In the genomic region with DNA sequence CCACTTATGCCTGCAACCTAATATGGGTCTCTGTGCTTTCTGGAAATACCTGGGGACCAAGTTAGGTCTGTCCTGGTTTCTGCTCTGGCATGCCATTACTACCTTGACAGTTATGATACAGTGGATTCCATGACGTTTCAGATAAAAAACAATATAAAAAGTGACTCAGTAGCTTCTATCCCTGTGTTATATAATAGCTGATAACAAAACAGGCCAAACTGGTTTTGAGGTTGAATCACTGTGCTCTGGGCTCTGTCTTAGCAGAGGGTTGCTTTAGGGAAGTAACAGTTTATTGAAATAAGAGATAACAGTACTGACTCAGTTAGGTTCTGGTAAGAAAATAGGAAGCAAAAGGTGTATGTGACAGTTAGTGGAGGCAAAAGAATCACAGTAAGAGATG, we compare ENCODE assay signal across 24 mouse cellular contexts. TPM values are rescaled to one million over a fixed set of nuclear protein-coding genes. Genes with fewer than 3 reads are reported as not detected.
DNase-seq lines count a peak whose midpoint lies in the region; ATAC-seq and TF ChIP-seq lines count a peak whose summit lies in the region.
"Had no signal": no experiment of that assay in that cellular context is flagged by ENCODE, and none has a peak within 500 bp of the region (broad histone marks: within the 10 kb centered on the region; RNA-seq: fewer than 3 reads in every experiment).

No protein-coding gene starts in this region.

- H3K27ac ChIP-seq in MEL (ENCODE audit: control insufficient read depth, low read depth, low read length): no peak overlapping the region
- H3K27ac ChIP-seq in intestine, embryonic 14.5 days (ENCODE audit: low read depth): no peak overlapping the region
- H3K27ac ChIP-seq in gastrocnemius, adult 2 months: no peak overlapping the region
- H3K27ac ChIP-seq: embryonic facial prominence, embryonic 15.5 days; forebrain, embryonic 10.5 days; heart, embryonic 10.5 days; limb, embryonic 12.5 days; neural tube, embryonic 12.5 days had no signal

- DNase-seq in 416B (ENCODE audit: low read depth) (peak; percentile 65), MEL (ENCODE audit: low read depth, low spot score) (peak; percentile 85)
- DNase-seq in intestine, embryonic 14.5 days (ENCODE audit: low spot score): no peak
- no peak for DNase-seq in spleen, adult 18-20 months
- no peak for DNase-seq in cerebellum, postnatal 25 days
- DNase-seq in gastrocnemius, adult 2 months: no peak
- no peak for DNase-seq in kidney, postnatal 25 days
- DNase-seq: cerebellum, adult 11 months; cerebellum, postnatal 10 days; heart, postnatal 4 days; kidney, adult 18-20 months; liver, postnatal 0 days; lung, postnatal 10 days; midbrain, embryonic 14.5 days had no signal

- H3K27me3 ChIP-seq in MEL (ENCODE audit: control insufficient read depth in 1 of 2, insufficient read depth in 2 of 2, low read length in 2 of 2): no peaks in the 10 kb centered on the region
- H3K27me3 ChIP-seq in intestine, embryonic 14.5 days (replicated peaks; ENCODE audit: control insufficient read depth, insufficient read depth, low read length): no peaks in the 10 kb centered on the region
- H3K27me3 ChIP-seq in myocyte (ENCODE audit: control insufficient read depth, insufficient read depth, insufficient read length): no peaks in the 10 kb centered on the region
- H3K27me3 ChIP-seq: embryonic facial prominence, embryonic 15.5 days; limb, embryonic 12.5 days; neural tube, embryonic 12.5 days; Patski had no signal

- intact Hi-C loops in gastrocnemius, adult 2 months (cut with DNase I): no loop called here

- peak; percentile 75 for ATAC-seq in intestine, embryonic 14.5 days (replicated peaks; ENCODE audit: low FRiP score, low TSS enrichment, low read depth)
- ATAC-seq: hindbrain, embryonic 16.5 days; liver, postnatal 0 days had no signal

- 47% methylated on average over 1 of the region's 1 CpGs for WGBS in intestine, embryonic 14.5 days

- H3K36me3 ChIP-seq in MEL (ENCODE audit: control insufficient read depth in 1 of 2, insufficient read depth in 2 of 2, low read length in 2 of 2) (peaks cover 0 to 27% of the 10 kb centered on the region in 2 experiments; a peak in 2 of 4 replicates), myocyte (ENCODE audit: control insufficient read depth, insufficient read depth) (no peaks in the 10 kb centered on the region)
- H3K36me3 ChIP-seq in intestine, embryonic 14.5 days (ENCODE audit: control insufficient read depth, insufficient read depth, low read length): no peaks in the 10 kb centered on the region
- H3K36me3 ChIP-seq: embryonic facial prominence, embryonic 15.5 days; forebrain, embryonic 10.5 days; heart, embryonic 10.5 days; limb, embryonic 12.5 days; neural tube, embryonic 12.5 days had no signal

- no peak overlapping the region for H3K4me2 ChIP-seq in intestine, embryonic 14.5 days (ENCODE audit: low read length)
- H3K4me2 ChIP-seq in myocyte (ENCODE audit: low read depth): peak overlapping the region; percentile 5
- H3K4me2 ChIP-seq: embryonic facial prominence, embryonic 15.5 days; limb, embryonic 12.5 days; liver, embryonic 11.5 days; neural tube, embryonic 12.5 days had no signal

- no peak for TF ChIP-seq POLR2A in MEL (IDR thresholded peaks at IDR 0.05; ENCODE audit: control insufficient read depth in 1 of 2, insufficient read depth in 1 of 2, low read depth in 1 of 2, low read length in 2 of 2, poor library complexity in 1 of 2)
- no peak for TF ChIP-seq POLR2A in myocyte (IDR thresholded peaks at IDR 0.05; ENCODE audit: insufficient read length, low read depth)

- no peak overlapping the region for H3ac ChIP-seq in myocyte (ENCODE audit: control insufficient read depth, insufficient read length)

- H3K4me3 ChIP-seq in MEL (ENCODE audit: control insufficient read depth in 1 of 2, insufficient read depth in 1 of 2, low read depth in 2 of 2, low read length in 2 of 2) (no peak overlapping the region), myocyte (no peak overlapping the region)
- H3K4me3 ChIP-seq in intestine, embryonic 14.5 days (ENCODE audit: low read depth, low read length): no peak overlapping the region
- no peak overlapping the region for H3K4me3 ChIP-seq in gastrocnemius, adult 2 months
- H3K4me3 ChIP-seq: embryonic facial prominence, embryonic 15.5 days; forebrain, embryonic 10.5 days; heart, embryonic 10.5 days; limb, embryonic 12.5 days; neural tube, embryonic 12.5 days had no signal

- TF ChIP-seq RAD21 in MEL (IDR thresholded peaks at IDR 0.05; ENCODE audit: low read depth, low read length): no peak

- H3K79me2 ChIP-seq in MEL (ENCODE audit: control insufficient read depth, insufficient read depth, low read length, poor library complexity) (no peaks in the 10 kb centered on the region), myocyte (ENCODE audit: control insufficient read depth, insufficient read depth) (peaks cover 4% of the 10 kb centered on the region)

- TF ChIP-seq CTCF in MEL (IDR thresholded peaks at IDR 0.05 in 2 of 3, conservative IDR thresholded peaks at IDR 0.05 in 1 of 3; ENCODE audit: control insufficient read depth in 1 of 3, insufficient read depth in 1 of 3, low read depth in 2 of 3, low read length in 3 of 3, poor library complexity in 1 of 3, severe bottlenecking in 1 of 3): no peak
- no peak for TF ChIP-seq CTCF in gastrocnemius, adult 2 months (IDR thresholded peaks at IDR 0.05)

- TF ChIP-seq EP300 in MEL (IDR thresholded peaks at IDR 0.05; ENCODE audit: low read depth in 1 of 2, low read length in 2 of 2): peak; percentile 90 to 91

- peaks cover 2 to 6% of the 10 kb centered on the region in 2 experiments; a peak in 3 of 4 replicates for H3K4me1 ChIP-seq in MEL (ENCODE audit: control insufficient read depth in 1 of 2, insufficient read depth in 2 of 2, low read length in 2 of 2)
- peaks cover 7% of the 10 kb centered on the region; the same call in 1 of the 2 replicates for H3K4me1 ChIP-seq in intestine, embryonic 14.5 days (replicated peaks; ENCODE audit: control insufficient read depth, insufficient read depth, low read length)
- H3K4me1 ChIP-seq: forebrain, embryonic 10.5 days; neural tube, embryonic 12.5 days had no signal

- no peak overlapping the region for H3K9ac ChIP-seq in MEL (ENCODE audit: control insufficient read depth, low read depth, low read length, poor library complexity, severe bottlenecking)
- no peak overlapping the region for H3K9ac ChIP-seq in intestine, embryonic 14.5 days (ENCODE audit: low read length)
- H3K9ac ChIP-seq: embryonic facial prominence, embryonic 15.5 days; limb, embryonic 12.5 days; liver, postnatal 0 days; neural tube, embryonic 12.5 days had no signal

- H3K9me3 ChIP-seq in MEL (replicated peaks; ENCODE audit: insufficient read depth, low read length): no peaks in the 10 kb centered on the region
- H3K9me3 ChIP-seq in intestine, embryonic 14.5 days (ENCODE audit: control insufficient read depth, low read length): no peaks in the 10 kb centered on the region
- H3K9me3 ChIP-seq: embryonic facial prominence, embryonic 15.5 days; forebrain, embryonic 10.5 days; heart, embryonic 10.5 days; limb, embryonic 12.5 days; neural tube, embryonic 12.5 days had no signal

TF ChIP-seq in MEL, 35 proteins besides CTCF, POLR2A, EP300 and RAD21 (continues in another document):
- peak; percentile 72 for TF ChIP-seq TCF12 (IDR thresholded peaks at IDR 0.05; ENCODE audit: low read depth, low read length)
- TF ChIP-seq GATA1 (IDR thresholded peaks at IDR 0.05; ENCODE audit: low read depth, low read length): peak; percentile 89
- TF ChIP-seq ZMIZ1 (IDR thresholded peaks at IDR 0.05; ENCODE audit: low read depth, low read length): no peak
- TF ChIP-seq ZKSCAN1 (IDR thresholded peaks at IDR 0.05; ENCODE audit: low read depth, low read length): no peak
- peak; percentile 79 for TF ChIP-seq MYB (IDR thresholded peaks at IDR 0.05; ENCODE audit: low read depth, low read length)
- peak; percentile 28; the same call in 1 of the 2 replicates for TF ChIP-seq TAL1 (IDR thresholded peaks at IDR 0.05; ENCODE audit: low read length)
- no peak for TF ChIP-seq E2F4 (IDR thresholded peaks at IDR 0.05; ENCODE audit: borderline replicate concordance, low read depth, low read length)
- TF ChIP-seq BHLHE40 (IDR thresholded peaks at IDR 0.05; ENCODE audit: borderline replicate concordance, low read depth, low read length): no peak
- TF ChIP-seq RCOR1 (IDR thresholded peaks at IDR 0.05; ENCODE audit: low read depth, low read length): peak; percentile 98
- TF ChIP-seq SMC3 (IDR thresholded peaks at IDR 0.05; ENCODE audit: low read depth, low read length): no peak
- no peak for TF ChIP-seq USF1 (IDR thresholded peaks at IDR 0.05; ENCODE audit: low read depth, low read length)
- no peak for TF ChIP-seq ZC3H11A (IDR thresholded peaks at IDR 0.05; ENCODE audit: low read depth, low read length)
- no peak for TF ChIP-seq POLR2AphosphoS5 (IDR thresholded peaks at IDR 0.05; ENCODE audit: borderline replicate concordance, low read depth, low read length)

TF ChIP-seq in myocyte, 11 proteins besides CTCF, POLR2A, EP300 and RAD21:
- TF ChIP-seq TCF3 (IDR thresholded peaks at IDR 0.05; ENCODE audit: insufficient read length, low read depth) (no peak), TCF12 (IDR thresholded peaks at IDR 0.05; ENCODE audit: insufficient read depth, poor library complexity, severe bottlenecking) (no peak), MAX (IDR thresholded peaks at IDR 0.05; ENCODE audit: low read depth) (no peak)

RNA-seq across cellular contexts. Expression of gene Frk, which starts 25.4 kb away (rescaled TPM):
- total RNA-seq in MEL (2012; rRNA removed): not detected in 2 replicates
- polyA plus RNA-seq in MEL (2012; ENCODE audit: insufficient read depth in 1 of 2, insufficient read length in 2 of 2, low read depth in 1 of 2, low replicate concordance in 2 of 2, missing spikeins in 1 of 2) (not detected), myocyte (2012; fragmentation: generic; extraction: Trizol) (0.90 TPM)
- polyA plus RNA-seq in intestine, embryonic 14.5 days (2014; fragmentation: Nextera tagmentation; extraction: Ambion mirVana): 18.5 and 19.8 TPM in 2 replicates
- total RNA-seq in gastrocnemius, adult 2 months (2021): 1 to 10 TPM in 1 of 2 experiments, under 1 TPM in 1; 0.28 to 1.1 TPM
- total RNA-seq: megakaryocyte-erythroid progenitor cell, adult 5-6 weeks had no signal

Comparison
In these comparisons a context has a peak if more than half of its experiments do, and no peak if none do; other contexts are left out.
1. DNase-seq: peak in 416B (single experiment) and MEL (single experiment); none in intestine, embryonic 14.5 days (single experiment), spleen, adult 18-20 months (0 of 2), cerebellum, postnatal 25 days (0 of 2), gastrocnemius, adult 2 months (single experiment) and kidney, postnatal 25 days (0 of 2).
2. RNA of gene Frk, which starts 25.4 kb away (polyA plus RNA-seq): 18.5 to 19.8 TPM in intestine, embryonic 14.5 days; 0.90 TPM in myocyte (single experiment) and not detected in MEL; every median in the first group is over 10 times any median in the second.